Mouse (Mus musculus): Measurements from ENCODE around the gene Gm20696.

DNA sequence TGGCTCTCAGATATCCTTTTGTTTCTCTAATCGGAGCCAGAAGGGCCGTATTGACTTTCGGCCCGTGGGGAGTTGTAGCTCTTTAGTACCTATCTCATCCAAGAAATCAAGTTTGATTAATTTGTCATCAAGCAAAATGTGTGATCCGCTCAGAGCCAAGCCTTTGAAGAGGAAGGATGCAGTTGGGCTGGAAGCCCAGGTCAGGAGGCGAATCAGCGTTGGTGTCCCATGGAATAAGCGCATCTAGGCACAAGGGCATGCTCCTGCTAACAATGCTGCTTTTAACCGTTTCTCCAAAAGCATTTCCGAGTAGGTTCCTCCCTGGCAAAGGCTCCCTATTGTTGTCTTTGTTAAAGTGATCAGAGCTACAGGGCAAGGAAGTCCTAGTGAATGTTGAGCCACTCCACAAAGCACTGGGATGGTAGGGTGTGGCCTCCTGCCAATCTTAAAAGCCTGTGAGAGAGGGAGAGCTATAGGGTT is 51.3 kb downstream of the Gm20696 start:
- TF ChIP-seq TAL1 (IDR thresholded peaks at IDR 0.05; ENCODE audit: low read length) (no peak), GATA1 (IDR thresholded peaks at IDR 0.05; ENCODE audit: low read length) (no peak)
